Mouse (Mus musculus) stomach, postnatal 0 days (tissue): ENCODE results near the gene Plxna2. TPM values are rescaled to one million over a fixed set of nuclear protein-coding genes. Genes with fewer than 3 reads are reported as not detected.

Experiments used
- ATAC-seq: fragments of 200-750 bp; cut with Nextera tagmentation; 2 replicates; pipeline ENCODE4 v1.8.0; 2017; ENCODE audit not compliant: low FRiP score, low TSS enrichment
- DNase-seq: peaks from one replicate; pipeline ENCODE4 v3.0.0-alpha.2; 2016; ENCODE audit warnings: low spot score
- H3K27ac ChIP-seq: fragments of 300-500 bp; sonication (generic); replicated peaks from 2 replicates; pipeline ENCODE4 v1.5.1; 2014; ENCODE audit warnings: mild to moderate bottlenecking, control low read depth
- H3K27me3 ChIP-seq: fragments of 300-500 bp; sonication (generic); 2 replicates; pipeline ENCODE4 v1.6.1; 2014; ENCODE audit warnings: low read length; ENCODE audit not compliant: control insufficient read depth, insufficient read depth
- H3K36me3 ChIP-seq: fragments of 300-500 bp; sonication (generic); 2 replicates; pipeline ENCODE4 v1.6.1; 2014; ENCODE audit warnings: low read length, mixed read lengths; ENCODE audit not compliant: control insufficient read depth, insufficient read depth
- H3K4me1 ChIP-seq: fragments of 300-500 bp; sonication (generic); replicated peaks from 2 replicates; pipeline ENCODE4 v1.6.1; 2014; ENCODE audit warnings: antibody characterized with exemption; ENCODE audit not compliant: control insufficient read depth, insufficient read depth
- H3K4me2 ChIP-seq: fragments of 300-500 bp; sonication (generic); replicated peaks from 2 replicates; pipeline ENCODE4 v1.6.1; 2014; ENCODE audit warnings: low read depth, mild to moderate bottlenecking, control low read depth, moderate library complexity
- H3K4me3 ChIP-seq: fragments of 300-500 bp; sonication (generic); 2 replicates; pipeline ENCODE4 v1.5.1; 2014; ENCODE audit warnings: low read depth, low read length, control low read depth
- H3K9ac ChIP-seq: fragments of 300-500 bp; sonication (generic); 2 replicates; pipeline ENCODE4 v1.6.1; 2014; ENCODE audit warnings: mild to moderate bottlenecking, low read length, control low read depth, mixed read lengths
- H3K9me3 ChIP-seq: fragments of 300-500 bp; sonication (generic); 2 replicates; pipeline ENCODE4 v1.6.1; 2016; ENCODE audit warnings: low read length; ENCODE audit not compliant: control insufficient read depth
- CTCF ChIP-seq: IDR thresholded peaks from 2 replicates; pipeline ENCODE4 v1.5.1; 2016; ENCODE audit warnings: antibody characterized with exemption, low read depth, mild to moderate bottlenecking, moderate library complexity
- EP300 ChIP-seq: optimal IDR thresholded peaks from 2 replicates; pipeline ENCODE3; 2016; ENCODE audit warnings: antibody characterized with exemption
- WGBS: fragments of 180-500 bp; shearing (Covaris S2); extraction: QIAGEN DNeasy Blood & Tissue Kit; methylation state at CpG from one replicate; pipeline ENCODE4 v1.1.7; 2014; 5-methylcytosine and 5-hydroxymethylcytosine counted together
- polyA plus RNA-seq: library from polyadenylated mRNA; unstranded; fragments of >200 nt; fragmentation: Nextera tagmentation; extraction: Ambion mirVana; gene quantifications from 2 replicates; pipeline ENCODE4 v1.2.1, GENCODE M21; 2015

Plxna2 gene
- polyA plus RNA-seq, 1 experiment from 2014 or later = 3.5 TPM

GRCm38 (mm10) chr1:194746332-194747249, 128.6 kb downstream of the Plxna2 start:
- Histone ChIP-seq H3K9ac (no peak overlapping the region), H3K4me3 (no peak overlapping the region), H3K36me3 (no peaks in the 10 kb centered on the region), H3K4me1 (0 out of 2 replicates have a peak, but pooled peaks cover 4% of the 10 kb centered on the region), H3K9me3 (no peaks in the 10 kb centered on the region), H3K27ac (no peak overlapping the region), H3K27me3 (no peaks in the 10 kb centered on the region), H3K4me2 (no peak overlapping the region)
- ATAC-seq = 0 out of 2 replicates have a peak, but pooled peaks have one; percentile 68
- WGBS = 26% methylated on average over 6 of the region's 6 CpGs
- peak; percentile 52 for DNase-seq
- TF ChIP-seq CTCF (no peak), EP300 (no peak)

- DNase-seq (no peak), ATAC-seq (no peak)
- Histone ChIP-seq H3K27me3 (no peaks in the 10 kb centered on the region), H3K27ac (no peak overlapping the region), H3K4me2 (no peak overlapping the region), H3K4me1 (0 out of 2 replicates have a peak, but pooled peaks cover 4% of the 10 kb centered on the region), H3K4me3 (no peak overlapping the region), H3K36me3 (no peaks in the 10 kb centered on the region), H3K9me3 (no peaks in the 10 kb centered on the region), H3K9ac (no peak overlapping the region)
- TF ChIP-seq CTCF = no peak
- TF ChIP-seq EP300 = no peak
Observed at GRCm38 (mm10) chr1:194747258-194747657, 129.2 kb downstream of the Plxna2 start.

- Histone ChIP-seq H3K4me2 (no peak overlapping the region), H3K9me3 (no peaks in the 10 kb centered on the region), H3K27ac (no peak overlapping the region), H3K9ac (no peak overlapping the region), H3K27me3 (no peaks in the 10 kb centered on the region), H3K4me3 (no peak overlapping the region), H3K36me3 (no peaks in the 10 kb centered on the region; the same call in 1 of the 2 replicates), H3K4me1 (no peaks in the 10 kb centered on the region)
- 50% methylated on average over 2 of the region's 2 CpGs for WGBS
- ATAC-seq (no peak), DNase-seq (peak; percentile 39)
- TF ChIP-seq EP300 (no peak), CTCF (peak; percentile 72)
Observed at GRCm38 (mm10) chr1:194753168-194753567, 135.2 kb downstream of the Plxna2 start.

- no peak for DNase-seq
- no peak overlapping the region for H3K4me3 ChIP-seq
- H3K27ac ChIP-seq = no peak overlapping the region
- no peak overlapping the region for H3K4me2 ChIP-seq
- H3K27me3 ChIP-seq = no peaks in the 10 kb centered on the region
- H3K9me3 ChIP-seq = no peaks in the 10 kb centered on the region
- TF ChIP-seq CTCF = no peak
- TF ChIP-seq EP300 = no peak
- H3K4me1 ChIP-seq = no peaks in the 10 kb centered on the region
- no peaks in the 10 kb centered on the region; the same call in 1 of the 2 replicates for H3K36me3 ChIP-seq
- ATAC-seq = no peak
- H3K9ac ChIP-seq = no peak overlapping the region
Observed at GRCm38 (mm10) chr1:194756001-194756400, 138.0 kb downstream of the Plxna2 start.

- no peaks in the 10 kb centered on the region for H3K27me3 ChIP-seq
- WGBS = 68% methylated on average over 2 of the region's 2 CpGs
- H3K9me3 ChIP-seq = no peaks in the 10 kb centered on the region
- H3K4me3 ChIP-seq = no peak overlapping the region
- H3K4me2 ChIP-seq = no peak overlapping the region
- H3K4me1 ChIP-seq = no peaks in the 10 kb centered on the region
- no peak for TF ChIP-seq CTCF
- TF ChIP-seq EP300 = no peak
- H3K27ac ChIP-seq = no peak overlapping the region
- no peak for DNase-seq
- no peak for ATAC-seq
- H3K36me3 ChIP-seq = no peaks in the 10 kb centered on the region; the same call in 1 of the 2 replicates
- no peak overlapping the region for H3K9ac ChIP-seq
Observed at GRCm38 (mm10) chr1:194756409-194756808, 138.4 kb downstream of the Plxna2 start.

- Histone ChIP-seq H3K9me3 (no peaks in the 10 kb centered on the region), H3K27ac (no peak overlapping the region), H3K4me1 (no peaks in the 10 kb centered on the region), H3K4me3 (no peak overlapping the region), H3K27me3 (no peaks in the 10 kb centered on the region), H3K4me2 (no peak overlapping the region), H3K36me3 (no peaks in the 10 kb centered on the region; the same call in 1 of the 2 replicates), H3K9ac (no peak overlapping the region)
- TF ChIP-seq EP300 (no peak), CTCF (no peak)
- 87% methylated on average over 3 of the region's 3 CpGs for WGBS
- ATAC-seq = no peak
- no peak for DNase-seq
Observed at GRCm38 (mm10) chr1:194756863-194757262, 138.8 kb downstream of the Plxna2 start.
